Mouse (Mus musculus): ENCODE data around the gene Dnajc3.

DNA sequence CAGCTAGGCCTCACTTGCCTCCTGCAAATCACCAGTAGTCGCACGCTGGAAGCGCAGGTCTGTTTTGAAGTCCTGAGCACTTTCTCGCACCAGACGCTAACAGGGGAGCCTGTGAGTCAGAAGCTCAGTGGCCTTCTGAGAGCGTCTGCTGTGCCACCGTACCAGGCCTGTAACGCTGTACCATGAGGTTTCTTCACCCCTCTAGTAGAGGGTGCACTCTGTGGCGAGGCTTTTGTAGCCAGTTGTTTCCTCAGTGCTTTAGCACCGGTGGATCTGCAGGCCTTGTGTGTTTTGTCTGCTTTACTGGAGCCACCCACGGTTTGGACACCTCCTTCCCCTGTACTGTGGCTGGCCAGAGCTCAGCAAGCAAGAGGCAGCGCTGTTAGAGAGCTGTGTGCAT, 4.3 kb downstream of the Dnajc3 start:
- TF ChIP-seq TAL1 (IDR thresholded peaks at IDR 0.05; ENCODE audit: low read length), result no peak
- TF ChIP-seq GATA1 (IDR thresholded peaks at IDR 0.05; ENCODE audit: low read length), result no peak
